Mouse (Mus musculus): Measurements from ENCODE around the gene Dpagt1.
"Not testable (repeated sequence)": the region's sequence is repeated elsewhere in the genome, so short reads cannot be mapped to it uniquely, and the experiment has no call there.

The Dpagt1 gene

DNA sequence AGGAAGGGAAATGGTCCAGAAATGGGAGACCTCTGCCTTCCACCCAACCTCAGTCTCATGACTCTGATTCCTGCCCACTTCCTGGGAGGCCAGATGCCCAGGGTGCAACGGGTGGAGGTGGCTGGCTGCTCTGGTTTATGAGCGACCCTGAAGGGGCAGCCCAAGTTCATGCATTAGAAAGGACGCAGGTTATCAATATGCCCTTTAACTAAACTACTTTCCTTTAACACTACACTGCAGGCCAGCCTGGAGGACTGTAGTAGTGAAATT, 7.1 kb upstream of the Dpagt1 start:
- DNase-seq, result no peak

DNA sequence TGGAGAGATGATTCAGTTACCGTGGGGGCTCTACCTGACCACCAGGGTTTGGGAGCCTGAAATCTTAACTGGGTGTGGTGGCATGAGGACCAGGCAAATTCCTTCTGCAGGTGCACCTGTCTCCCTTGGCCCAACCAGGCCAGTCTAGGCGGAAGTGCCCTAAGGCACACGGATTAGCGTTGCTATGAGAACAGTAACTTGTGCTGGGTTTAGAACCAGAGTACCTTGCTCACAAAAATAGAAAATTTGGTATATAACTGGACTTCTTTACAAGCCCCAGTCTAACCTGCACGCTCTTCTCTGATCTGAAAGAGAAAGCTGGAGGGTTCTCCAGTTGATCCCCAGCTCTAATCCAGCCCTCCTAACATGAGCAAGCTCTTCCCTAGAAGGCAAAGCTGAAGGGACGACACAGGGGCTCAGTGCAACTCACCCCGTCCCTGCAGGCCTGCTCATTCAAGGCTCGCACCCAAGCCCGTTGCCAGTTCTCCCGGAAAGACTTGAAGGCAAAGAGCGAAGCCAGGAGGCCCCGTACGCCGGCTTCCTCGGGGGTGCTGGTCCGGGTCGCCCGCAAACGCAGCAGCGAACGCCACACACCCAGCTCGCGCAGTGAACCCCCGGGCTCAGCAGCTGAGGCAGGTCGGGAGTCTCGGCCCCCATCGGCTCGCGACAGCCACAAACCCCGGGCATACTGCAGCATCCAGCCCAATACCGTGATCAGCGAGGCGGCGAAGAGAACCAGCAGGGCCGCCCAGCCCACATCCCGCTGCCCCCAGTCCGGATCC, 6.5 kb upstream of the Dpagt1 start:
- DNase-seq, result no peak

DNA sequence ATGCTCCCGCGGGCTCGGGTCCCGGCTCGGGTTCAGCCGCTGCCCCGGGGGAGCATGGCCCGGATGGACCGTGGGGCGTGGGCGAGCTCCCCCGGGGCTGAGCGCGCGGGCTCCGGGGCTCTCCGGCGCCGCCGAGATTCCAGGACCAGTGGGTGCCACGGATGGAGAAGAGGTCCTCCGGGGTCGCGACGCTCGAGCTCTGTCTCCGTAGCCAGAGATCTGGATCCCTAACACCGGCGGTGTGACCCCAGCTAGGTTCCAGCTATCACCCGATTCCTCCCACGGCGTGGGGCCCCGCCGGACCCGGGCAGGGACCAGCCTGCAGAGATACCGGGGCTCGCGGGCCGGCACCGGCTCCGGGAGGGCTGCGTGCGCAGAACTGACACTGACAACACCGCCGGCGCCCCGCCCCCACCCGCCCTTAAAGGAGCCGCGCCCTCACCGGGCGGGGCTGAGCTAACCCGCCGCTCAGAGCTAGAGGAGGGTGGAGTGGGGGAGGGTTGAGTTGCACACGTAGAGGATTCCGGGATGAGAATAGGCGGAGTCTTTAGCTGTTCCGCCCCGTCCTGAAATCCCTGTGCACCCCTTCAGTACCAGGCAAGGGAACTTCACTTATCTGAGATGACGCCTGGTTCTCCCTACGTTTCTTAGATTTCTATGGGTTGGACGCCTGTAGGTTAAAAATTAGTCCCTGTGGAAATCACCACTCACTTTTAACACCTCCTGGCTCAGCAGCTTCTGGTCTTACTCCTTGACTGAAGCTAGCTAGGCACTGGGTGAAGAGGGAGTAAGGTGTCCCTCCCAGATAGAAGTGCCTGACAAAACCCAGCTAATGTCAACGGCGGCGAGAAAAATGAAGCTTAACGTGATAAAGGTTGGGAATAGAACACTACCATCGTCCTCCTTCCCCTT, 5.7 kb upstream of the Dpagt1 start, which contains the start of gene C2cd2l:
Gene C2cd2l (minus strand): TSS at position 399 of the 912 bp plus-strand sequence.
- peak; percentile 94 to 96 for DNase-seq

DNA sequence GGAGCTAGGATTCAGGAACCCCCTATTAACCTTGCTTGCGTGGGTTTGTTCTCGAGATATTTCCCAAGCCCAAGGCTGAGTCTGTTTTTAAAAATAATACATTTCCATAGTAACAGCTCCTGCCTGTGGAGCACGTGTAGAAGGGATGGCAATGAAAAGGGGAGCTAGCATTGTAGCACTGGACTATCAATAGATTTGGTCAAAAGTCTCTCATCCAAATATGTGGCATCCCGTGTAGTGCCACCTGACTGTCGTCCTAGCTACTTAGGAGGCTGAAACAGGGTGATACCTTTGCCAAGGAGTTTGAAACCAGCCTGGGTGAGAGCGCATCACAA, 5.1 kb upstream of the Dpagt1 start:
- no peak for DNase-seq

DNA sequence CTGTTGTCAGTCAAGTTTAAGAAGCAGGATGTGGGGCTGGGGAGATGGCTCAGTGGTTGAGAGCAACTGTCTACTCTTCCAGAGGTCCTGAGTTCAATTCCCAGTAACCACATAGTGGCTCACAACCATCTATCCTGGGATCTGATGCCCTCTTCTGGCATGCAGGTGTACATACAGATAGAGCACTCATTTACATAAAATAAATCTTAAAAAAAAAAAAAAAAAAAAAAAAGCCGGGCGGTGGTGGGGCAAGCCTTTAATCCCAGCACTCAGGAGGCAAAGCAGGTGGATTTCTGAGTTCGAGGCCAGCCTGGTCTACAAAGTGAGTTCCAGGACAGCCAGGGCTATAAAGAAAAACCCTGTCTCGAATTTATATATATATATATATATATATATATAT, 2.2 kb upstream of the Dpagt1 start:
- DNase-seq, result not testable (repeated sequence)

DNA sequence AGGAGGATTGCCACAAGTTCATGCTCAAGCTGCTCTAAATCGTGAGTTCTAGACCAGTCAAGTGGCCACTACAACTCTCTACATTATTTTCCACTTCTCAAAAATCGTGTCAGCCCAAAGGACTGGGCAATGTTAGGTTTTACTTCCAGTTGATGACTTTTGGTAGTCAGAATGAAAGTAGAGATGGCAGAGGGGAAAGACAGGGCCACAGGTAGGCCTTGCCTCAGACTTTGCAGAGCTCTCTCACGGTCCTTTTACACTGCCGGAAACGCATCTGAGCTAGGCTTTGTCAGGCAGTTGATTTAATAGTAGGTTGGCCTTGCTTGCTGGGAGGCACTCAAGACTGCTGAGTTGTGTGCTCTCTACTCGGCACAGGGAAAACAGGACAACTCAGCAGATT, 1.7 kb upstream of the Dpagt1 start:
- no peak for DNase-seq

DNA sequence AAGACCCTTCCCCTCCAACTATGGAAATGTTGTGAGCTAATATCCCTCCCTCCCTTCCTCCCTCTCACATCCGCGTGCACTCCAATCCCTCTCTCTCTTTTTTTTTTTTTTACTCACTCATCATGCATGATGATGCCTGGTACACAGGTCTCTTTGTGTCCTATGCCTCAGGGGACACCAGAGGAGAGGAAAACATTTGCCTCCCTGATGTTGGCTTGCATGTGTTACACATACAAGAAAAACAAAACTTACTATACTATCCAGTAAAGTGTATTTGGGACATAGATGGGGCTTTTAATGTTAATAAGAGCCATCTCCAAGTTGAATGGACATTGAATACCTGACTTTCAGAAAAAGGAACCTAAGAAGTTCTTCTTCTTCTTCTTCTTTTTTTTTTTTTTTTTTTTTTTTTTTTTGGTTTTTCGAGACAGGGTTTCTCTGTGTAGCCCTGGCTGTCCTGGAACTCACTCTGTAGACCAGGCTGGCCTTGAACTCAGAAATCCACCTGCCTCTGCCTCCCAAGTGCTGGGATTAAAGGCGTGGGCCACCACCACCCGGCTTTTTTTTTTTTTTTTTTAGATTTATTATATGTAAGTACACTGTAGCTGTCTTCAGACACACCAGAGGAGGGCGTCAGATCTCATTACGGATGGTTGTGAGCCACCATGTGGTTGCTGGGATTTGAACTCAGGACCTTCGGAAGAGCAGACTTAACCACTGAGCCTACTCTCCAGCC, 619 bp upstream of the Dpagt1 start:
- DNase-seq, result not testable (repeated sequence)

DNA sequence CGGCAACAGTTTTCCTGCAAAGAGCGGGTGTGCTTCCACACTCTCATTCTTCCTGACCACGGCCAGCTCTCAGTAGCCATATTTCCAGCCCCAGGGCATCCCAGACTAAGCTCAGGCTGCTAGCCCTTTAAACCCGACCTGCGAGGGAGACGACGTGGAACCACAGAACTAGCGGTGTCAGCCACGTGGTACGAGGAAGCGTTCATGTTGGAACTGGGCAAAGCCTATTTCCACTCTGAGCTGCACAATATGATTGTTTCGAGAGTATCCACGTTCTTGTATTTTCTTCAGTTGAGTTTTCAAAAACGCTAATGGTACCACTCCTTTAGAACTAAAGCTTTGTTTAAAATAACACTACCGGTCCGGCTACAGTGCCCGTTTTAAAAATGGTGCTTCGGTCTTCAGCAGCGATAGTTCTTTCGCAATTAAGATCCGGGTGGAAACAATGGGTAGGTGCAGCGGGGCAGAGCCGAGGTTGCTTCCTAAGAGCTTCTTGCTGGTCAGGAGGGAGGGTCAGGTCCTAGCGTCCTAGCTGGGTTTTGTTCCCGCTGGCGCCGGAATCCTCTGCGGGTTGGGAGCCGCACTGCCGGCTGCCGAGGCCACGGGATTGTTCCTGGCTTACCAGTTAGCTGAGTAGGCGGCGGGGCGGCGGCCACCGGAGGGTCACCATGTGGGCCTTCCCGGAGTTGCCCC, 698 bp downstream of the Dpagt1 start:
- DNase-seq, result peak; percentile 90 to 92

DNA sequence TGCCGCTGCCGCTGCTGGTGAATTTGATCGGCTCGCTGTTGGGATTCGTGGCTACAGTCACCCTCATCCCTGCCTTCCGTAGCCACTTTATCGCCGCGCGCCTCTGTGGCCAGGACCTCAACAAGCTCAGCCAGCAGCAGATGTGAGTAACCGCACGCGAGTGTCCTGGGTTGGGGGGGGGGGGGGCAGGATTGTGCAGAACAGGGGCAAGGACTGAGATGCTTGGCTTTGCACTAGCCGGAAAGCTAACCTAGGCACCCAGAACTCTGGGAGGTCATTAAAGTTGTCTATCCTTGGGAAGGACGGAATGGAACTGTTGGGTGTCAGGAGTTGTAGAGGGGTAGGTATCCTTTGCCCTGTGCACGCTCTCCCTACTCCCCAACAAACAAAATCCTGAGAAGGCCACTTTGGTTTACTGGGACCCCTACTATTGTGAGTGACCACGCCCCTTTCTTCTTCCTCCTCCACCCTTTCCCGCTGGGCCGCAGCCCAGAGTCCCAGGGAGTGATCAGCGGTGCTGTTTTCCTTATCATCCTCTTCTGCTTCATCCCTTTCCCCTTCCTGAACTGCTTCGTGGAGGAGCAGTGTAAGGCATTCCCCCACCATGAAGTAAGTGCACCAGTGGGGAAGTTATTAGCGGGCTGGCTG, 1.4 kb downstream of the Dpagt1 start:
- peak; percentile 71 to 76 for DNase-seq

DNA sequence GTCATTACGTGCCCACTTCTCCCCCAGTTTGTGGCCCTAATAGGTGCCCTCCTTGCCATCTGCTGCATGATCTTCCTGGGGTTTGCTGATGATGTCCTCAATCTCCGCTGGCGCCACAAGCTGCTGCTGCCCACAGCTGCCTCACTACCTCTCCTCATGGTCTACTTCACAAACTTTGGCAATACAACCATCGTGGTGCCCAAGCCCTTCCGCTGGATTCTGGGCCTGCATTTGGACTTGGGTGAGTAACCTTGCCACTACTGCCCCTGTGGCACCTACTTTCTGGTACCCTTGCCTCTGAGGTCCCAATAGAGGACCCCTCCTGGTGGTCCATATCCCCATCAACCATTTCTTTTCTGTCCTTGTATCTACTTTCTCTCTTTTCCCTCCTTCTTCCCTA, 2.1 kb downstream of the Dpagt1 start:
- no peak for DNase-seq

DNA sequence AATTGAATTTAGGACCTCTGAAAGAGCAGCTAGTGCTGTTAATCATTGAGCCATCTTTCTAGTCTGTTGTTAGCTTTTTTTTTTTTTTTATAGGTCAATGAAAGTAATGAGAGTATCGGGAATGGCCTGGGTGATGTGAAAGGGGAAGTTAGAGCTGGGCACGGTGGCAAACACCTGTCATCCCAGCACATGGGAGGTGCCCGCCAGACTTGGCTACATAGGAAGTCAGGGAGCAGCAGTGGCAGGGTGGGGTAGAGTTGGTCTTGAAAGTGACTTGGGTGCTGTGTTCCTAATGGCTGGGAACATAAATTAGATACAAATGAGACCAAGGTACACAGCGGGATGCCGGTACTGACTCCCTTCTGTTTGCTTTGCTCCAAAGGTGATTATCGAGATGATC, 4.9 kb downstream of the Dpagt1 start:
- DNase-seq, result no peak

DNA sequence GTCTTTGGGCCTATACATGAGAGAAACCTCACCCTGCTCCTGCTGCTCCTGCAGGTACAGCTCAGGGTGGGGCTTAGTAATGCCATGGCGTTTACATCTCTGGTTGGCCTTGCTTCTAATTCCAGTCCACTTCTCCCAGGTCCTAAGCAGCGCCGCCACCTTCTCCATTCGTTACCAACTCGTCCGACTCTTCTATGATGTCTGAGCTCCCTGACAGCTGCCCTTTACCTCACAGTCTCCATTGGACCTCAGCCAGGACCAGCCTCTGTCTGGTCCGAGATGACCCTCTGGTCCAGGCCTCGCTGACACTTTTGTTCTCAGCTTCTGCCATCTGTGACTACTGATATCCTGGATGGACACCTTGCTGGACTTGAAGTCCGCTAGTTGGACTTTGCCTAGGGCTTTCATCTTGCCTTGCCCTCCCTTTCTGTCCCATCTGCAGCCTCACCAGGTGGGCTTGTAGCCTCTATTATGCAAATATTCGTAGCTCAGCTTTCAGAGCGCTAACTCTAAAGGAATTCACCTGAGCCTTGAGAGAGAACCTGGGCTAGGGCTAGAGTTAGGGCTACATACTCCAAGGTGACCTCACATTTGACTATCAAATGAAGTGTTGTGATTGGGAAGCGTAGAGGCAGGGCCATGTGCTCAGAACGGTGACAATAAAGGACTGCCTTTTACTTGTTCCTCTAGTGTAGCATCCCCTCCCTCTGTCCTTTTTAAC, 7.3 kb downstream of the Dpagt1 start:
- no peak for DNase-seq

DNA sequence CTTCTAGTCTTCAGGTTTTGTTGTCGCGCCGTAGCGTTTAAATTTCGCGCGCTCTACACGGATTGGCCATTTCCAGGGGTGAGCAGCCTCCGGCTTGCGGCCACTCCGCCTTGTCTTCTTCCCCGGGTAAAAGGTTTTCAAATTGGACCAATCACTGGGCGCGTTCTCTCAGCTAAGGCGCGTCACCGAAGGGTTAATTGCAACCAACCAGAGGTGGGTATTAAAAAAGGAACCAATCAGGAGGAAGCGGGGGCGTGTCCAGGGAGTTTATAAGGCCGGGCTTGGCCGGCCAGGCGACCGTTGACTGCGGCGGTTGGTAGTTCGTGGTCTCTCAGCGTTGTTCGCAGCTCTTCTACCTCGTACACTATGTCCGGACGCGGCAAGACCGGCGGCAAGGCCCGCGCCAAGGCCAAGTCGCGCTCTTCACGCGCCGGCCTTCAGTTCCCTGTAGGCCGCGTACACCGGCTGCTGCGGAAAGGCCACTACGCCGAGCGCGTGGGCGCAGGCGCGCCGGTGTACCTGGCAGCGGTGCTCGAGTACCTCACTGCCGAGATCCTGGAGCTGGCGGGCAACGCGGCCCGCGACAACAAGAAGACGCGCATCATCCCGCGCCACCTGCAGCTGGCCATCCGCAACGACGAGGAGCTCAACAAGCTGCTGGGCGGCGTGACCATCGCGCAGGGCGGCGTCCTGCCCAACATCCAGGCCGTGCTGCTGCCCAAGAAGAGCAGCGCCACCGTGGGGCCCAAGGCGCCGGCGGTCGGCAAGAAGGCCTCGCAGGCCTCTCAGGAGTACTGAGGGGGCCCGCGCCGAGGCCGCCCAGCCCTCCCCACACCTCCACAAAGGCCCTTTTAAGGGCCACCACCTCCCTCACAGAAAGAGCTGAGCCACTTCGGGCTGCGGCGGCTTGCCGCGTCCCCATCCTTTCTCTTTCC, 8.8 kb downstream of the Dpagt1 start, which contains the start of gene H2afx:
Gene H2afx (plus strand): TSS at position 299 of the 935 bp plus-strand sequence.
- DNase-seq, result peak; percentile 99

DNA sequence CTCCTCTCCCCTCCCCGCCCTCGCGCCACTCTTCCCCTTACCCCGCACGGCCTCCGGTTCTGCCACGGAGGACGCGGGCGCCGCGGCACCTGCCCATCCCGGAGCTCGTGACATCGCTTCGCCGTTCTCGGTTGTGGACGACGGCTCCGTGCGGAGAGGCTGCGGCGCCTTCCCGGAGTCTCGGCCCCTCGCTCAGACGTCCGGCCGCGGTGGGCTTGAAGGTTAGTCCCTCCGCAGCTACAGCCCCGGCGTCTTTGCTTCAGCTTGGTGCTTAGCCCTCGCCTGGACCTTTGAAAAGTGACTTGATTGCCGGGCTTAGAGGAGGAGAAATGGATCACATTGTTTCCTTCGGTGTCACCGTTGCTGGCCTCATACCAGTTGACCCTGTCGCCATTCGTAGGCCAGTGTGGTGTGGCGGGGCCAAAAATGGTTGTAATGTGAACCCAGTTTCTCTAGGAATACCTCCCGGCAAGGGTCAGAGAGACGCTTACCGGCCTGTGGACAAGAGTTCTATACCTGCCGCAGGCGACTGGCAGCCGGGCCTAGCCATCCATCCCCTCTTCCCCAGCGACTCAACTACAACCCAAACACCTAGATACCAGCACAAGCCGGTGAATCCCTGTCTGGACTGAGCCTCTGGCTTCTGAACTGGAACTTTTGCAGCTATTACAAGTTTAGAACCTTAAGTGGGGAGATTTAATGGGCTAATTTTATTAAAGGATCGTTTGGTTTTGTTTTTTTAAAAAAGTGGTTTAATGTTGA, 9.7 kb downstream of the Dpagt1 start:
- peak; percentile 28 to 30 for DNase-seq

DNA sequence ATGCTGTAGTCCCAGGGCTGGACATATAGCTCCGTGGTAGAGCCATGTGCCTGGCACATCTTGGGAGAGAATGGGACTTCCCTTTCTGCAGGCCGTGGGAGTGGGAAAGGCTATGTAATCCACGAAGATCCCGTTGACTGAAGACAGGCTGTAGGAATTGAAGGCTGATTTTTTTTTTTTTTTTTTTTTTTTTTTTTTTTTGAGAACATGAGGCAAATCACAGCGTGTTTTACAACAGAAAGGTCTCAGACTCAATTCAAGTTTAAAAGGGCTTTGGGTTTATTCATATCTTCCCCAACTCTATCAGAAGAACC, 10.2 kb downstream of the Dpagt1 start:
- no peak for DNase-seq

DNA sequence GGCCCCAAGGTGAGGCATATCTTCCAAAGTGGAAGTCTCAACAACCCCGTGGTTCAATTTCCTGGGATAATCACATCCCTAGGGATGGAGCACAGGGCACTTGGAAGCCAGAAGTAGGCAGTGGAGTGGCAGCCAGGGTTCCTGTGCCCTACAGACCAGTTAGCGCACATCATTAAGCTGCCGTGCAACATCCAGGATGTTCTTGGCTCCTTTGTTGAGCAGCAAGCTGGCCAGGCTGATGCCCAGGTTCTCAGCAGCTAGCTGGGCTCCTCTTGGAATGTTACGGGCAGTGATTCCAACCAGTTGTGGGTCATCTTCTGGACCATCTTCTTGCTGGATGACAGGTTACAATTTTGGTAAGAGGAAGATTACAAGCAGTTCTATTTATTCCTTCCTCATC, 10.7 kb downstream of the Dpagt1 start:
- not testable (repeated sequence) for DNase-seq

DNA sequence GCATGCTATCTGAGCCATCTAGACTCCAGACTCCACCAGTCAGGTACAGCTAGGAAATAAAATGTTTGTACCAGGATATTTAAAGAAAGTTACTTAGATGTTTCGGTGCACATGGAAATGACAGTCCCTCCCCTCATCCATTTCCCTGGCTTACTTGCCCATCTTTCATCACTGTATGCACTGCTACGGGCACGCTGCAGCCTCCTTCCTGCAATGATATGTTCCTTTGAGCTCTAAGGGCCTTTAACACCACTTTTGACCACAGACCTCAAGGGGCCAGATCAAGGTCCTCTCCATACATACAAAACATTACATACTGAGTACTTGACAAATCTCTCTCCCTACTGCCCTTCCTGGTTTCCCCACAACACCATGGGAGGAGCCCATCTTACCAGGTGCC, 11.1 kb downstream of the Dpagt1 start:
- no peak for DNase-seq

DNA sequence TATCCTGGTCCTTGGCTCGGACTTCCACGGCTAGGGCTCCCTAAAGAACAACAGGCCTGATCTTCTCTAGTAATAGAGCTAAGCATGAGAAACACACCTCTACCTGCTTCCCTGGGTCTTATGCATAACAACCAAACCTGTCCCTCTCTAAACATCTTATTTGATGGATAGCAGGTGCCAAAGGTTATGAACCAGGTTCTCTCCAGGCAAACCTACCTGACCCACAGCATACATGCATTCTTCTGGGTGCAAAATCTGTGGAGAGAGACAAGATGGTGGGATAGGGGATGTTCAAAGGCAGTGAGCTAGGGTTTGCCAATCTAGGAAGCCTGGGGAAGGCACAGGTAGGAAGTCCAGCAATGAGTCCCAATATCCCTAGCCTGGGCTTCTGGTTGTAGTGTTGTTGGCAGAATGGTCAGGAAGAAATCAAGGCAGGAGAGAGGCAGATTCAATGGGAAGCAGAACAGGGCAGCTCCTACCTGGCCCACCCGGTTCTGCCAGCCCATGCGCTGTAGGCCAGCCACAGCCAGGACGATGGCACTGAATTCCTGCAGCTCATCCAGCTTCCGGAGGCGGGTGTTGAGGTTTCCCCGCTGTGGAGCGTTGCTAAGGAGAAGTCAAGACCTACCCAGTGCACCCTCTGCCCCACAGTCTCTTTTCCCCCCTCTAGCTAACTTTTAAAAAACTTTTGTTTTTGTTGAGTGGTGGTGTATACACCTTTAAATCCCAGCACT, 11.8 kb downstream of the Dpagt1 start:
- no peak for DNase-seq

DNA sequence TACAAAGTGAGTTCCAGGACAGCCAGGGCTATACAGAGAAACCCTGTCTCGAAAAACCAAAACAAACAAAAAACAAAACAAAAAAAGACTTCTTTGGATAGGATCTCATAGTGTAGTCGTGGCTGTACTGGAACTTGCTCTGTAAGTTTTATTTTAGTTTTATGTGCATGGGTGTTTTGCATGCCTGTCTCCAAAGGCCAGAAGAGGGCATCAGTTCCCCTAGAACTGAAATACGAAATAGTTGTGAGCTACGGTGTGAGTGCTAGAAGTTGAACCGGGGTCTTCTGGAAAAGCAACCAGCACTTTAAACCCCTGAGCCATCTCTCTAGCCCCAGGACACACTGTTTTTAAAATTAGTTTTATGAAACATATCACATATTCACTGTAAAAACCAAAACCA, 12.8 kb downstream of the Dpagt1 start:
- no peak for DNase-seq
